Mouse (Mus musculus) liver, postnatal 0 days (tissue): ENCODE results near the gene Anapc13. TPM values are rescaled to one million over a fixed set of nuclear protein-coding genes. Genes with fewer than 3 reads are reported as not detected.

Experiments
- ATAC-seq: fragments of 200-750 bp; cut with Nextera tagmentation; 2 replicates; pipeline ENCODE4 v1.8.0; 2017; ENCODE audit warnings: mild to moderate bottlenecking, moderate library complexity
- DNase-seq: peaks from one replicate; pipeline ENCODE4 v3.0.0-alpha.2; 2016
- H3K27ac ChIP-seq: fragments of 300-500 bp; sonication (generic); 2 replicates; pipeline ENCODE4 v1.5.1; 2014; ENCODE audit warnings: antibody characterized with exemption, moderate library complexity, mild to moderate bottlenecking, low read depth
- H3K27me3 ChIP-seq: fragments of 300-500 bp; sonication (generic); 2 replicates; pipeline ENCODE4 v1.6.1; 2014; ENCODE audit warnings: low read length, control low read depth, mixed read lengths; ENCODE audit not compliant: insufficient read depth
- H3K36me3 ChIP-seq: fragments of 300-500 bp; sonication (generic); replicated peaks from 2 replicates; pipeline ENCODE4 v1.6.1; 2014; ENCODE audit warnings: mild to moderate bottlenecking, control low read depth, low read length, moderate library complexity, mixed read lengths; ENCODE audit not compliant: insufficient read depth
- H3K4me1 ChIP-seq: fragments of 300-500 bp; sonication (generic); 2 replicates; pipeline ENCODE4 v1.6.1; 2014; ENCODE audit warnings: antibody characterized with exemption, mild to moderate bottlenecking, control low read depth; ENCODE audit not compliant: insufficient read depth
- H3K4me2 ChIP-seq: fragments of 300-500 bp; sonication (generic); 2 replicates; pipeline ENCODE4 v1.6.1; 2014; ENCODE audit warnings: low read depth, mild to moderate bottlenecking, low read length, moderate library complexity, mixed read lengths
- H3K4me3 ChIP-seq: fragments of 300-500 bp; sonication (generic); 2 replicates; pipeline ENCODE4 v1.5.1; 2014; ENCODE audit warnings: low read depth, low read length
- H3K9ac ChIP-seq: fragments of 300-500 bp; sonication (generic); replicated peaks from 2 replicates; pipeline ENCODE4 v1.6.1; 2014; ENCODE audit warnings: mild to moderate bottlenecking, moderate library complexity
- H3K9me3 ChIP-seq: fragments of 300-500 bp; sonication (generic); 2 replicates; pipeline ENCODE4 v1.6.1; 2016; ENCODE audit warnings: mild to moderate bottlenecking, control low read depth, low read length, mixed read lengths
- CTCF ChIP-seq: sonication (generic); IDR thresholded peaks from 2 replicates; pipeline ENCODE4 v1.5.1; 2016; ENCODE audit warnings: antibody characterized with exemption, low read depth
- EP300 ChIP-seq: IDR thresholded peaks from 2 replicates; pipeline ENCODE4 v1.6.1; 2016; ENCODE audit warnings: antibody characterized with exemption, low read depth, mild to moderate bottlenecking
- WGBS: fragments of 180-500 bp; shearing (Covaris S2); extraction: QIAGEN DNeasy Blood & Tissue Kit; methylation state at CpG from one replicate; pipeline ENCODE4 v1.1.7; 2014; ENCODE audit not compliant: insufficient replicate concordance; 5-methylcytosine and 5-hydroxymethylcytosine counted together
- polyA plus RNA-seq: library from polyadenylated mRNA; unstranded; fragments of >200 nt; fragmentation: Nextera tagmentation; extraction: Ambion mirVana; gene quantifications from 2 replicates; pipeline ENCODE4 v1.2.1, GENCODE M21; 2015

The Anapc13 gene
- polyA plus RNA-seq, 1 experiment from 2014 or later, result 123 TPM

- H3K9me3 ChIP-seq, result no peaks in the 10 kb centered on the region
- H3K4me3 ChIP-seq, result no peak overlapping the region
- H3K27ac ChIP-seq, result peak overlapping the region; percentile 57; the same call in 1 of the 2 replicates
- no peaks in the 10 kb centered on the region for H3K36me3 ChIP-seq
- H3K9ac ChIP-seq, result no peak overlapping the region
- no peak overlapping the region for H3K4me2 ChIP-seq
- TF ChIP-seq EP300 (no peak), CTCF (no peak)
- no peaks in the 10 kb centered on the region; the same call in 1 of the 2 replicates for H3K4me1 ChIP-seq
- 0 out of 2 replicates have a peak, but pooled peaks cover 6% of the 10 kb centered on the region for H3K27me3 ChIP-seq
- whole genome bisulfite sequencing, result 42% methylated on average over 8 of the region's 8 CpGs
- DNase-seq (no peak), ATAC-seq (no peak)
Measured at GRCm38 (mm10) chr9:102643071-102643485, 17.0 kb downstream of the Anapc13 start.

- DNase-seq (peak; percentile 32), ATAC-seq (no peak)
- Histone ChIP-seq H3K36me3 (no peaks in the 10 kb centered on the region), H3K9ac (no peak overlapping the region), H3K4me1 (no peaks in the 10 kb centered on the region; the same call in 1 of the 2 replicates), H3K9me3 (no peaks in the 10 kb centered on the region), H3K27me3 (0 out of 2 replicates have a peak, but pooled peaks cover 6% of the 10 kb centered on the region), H3K27ac (peak overlapping the region; percentile 57; the same call in 1 of the 2 replicates), H3K4me3 (no peak overlapping the region), H3K4me2 (no peak overlapping the region)
- 31% methylated on average over 10 of the region's 10 CpGs for WGBS
- no peak for TF ChIP-seq EP300
- TF ChIP-seq CTCF, result no peak
Measured at GRCm38 (mm10) chr9:102643486-102644101, 17.5 kb downstream of the Anapc13 start.

- no peak overlapping the region for H3K4me2 ChIP-seq
- H3K4me3 ChIP-seq, result no peak overlapping the region
- no peaks in the 10 kb centered on the region; the same call in 1 of the 2 replicates for H3K4me1 ChIP-seq
- no peaks in the 10 kb centered on the region for H3K9me3 ChIP-seq
- H3K27ac ChIP-seq, result no peak overlapping the region
- TF ChIP-seq EP300, result no peak
- no peak overlapping the region for H3K9ac ChIP-seq
- no peak for DNase-seq
- WGBS, result 64% methylated on average over 3 of the region's 3 CpGs
- H3K36me3 ChIP-seq, result no peaks in the 10 kb centered on the region
- no peak for ATAC-seq
- 0 out of 2 replicates have a peak, but pooled peaks cover 6% of the 10 kb centered on the region for H3K27me3 ChIP-seq
Measured at GRCm38 (mm10) chr9:102645119-102645695, 19.1 kb downstream of the Anapc13 start.

GRCm38 (mm10) chr9:102647010-102647409 lies 20.9 kb downstream of the Anapc13 start:
- no peak for ATAC-seq
- no peak overlapping the region for H3K4me3 ChIP-seq

GRCm38 (mm10) chr9:102649917-102650527 lies 23.9 kb downstream of the Anapc13 start:
- H3K27ac ChIP-seq, result no peak overlapping the region
- peaks cover 3% of the 10 kb centered on the region; the same call in 1 of the 2 replicates for H3K9me3 ChIP-seq
- 75% methylated on average over 17 of the region's 17 CpGs for WGBS
- DNase-seq, result no peak
- TF ChIP-seq CTCF (no peak), EP300 (no peak)
- H3K4me2 ChIP-seq, result no peak overlapping the region
- no peak overlapping the region for H3K9ac ChIP-seq
- no peak overlapping the region for H3K4me3 ChIP-seq
- no peaks in the 10 kb centered on the region for H3K27me3 ChIP-seq
- no peaks in the 10 kb centered on the region for H3K36me3 ChIP-seq
- H3K4me1 ChIP-seq, result no peaks in the 10 kb centered on the region
- ATAC-seq, result peak; percentile 59

More at GRCm38 (mm10) chr9:102647010-102647409, 20.9 kb downstream of the Anapc13 start:
- WGBS, result 72% methylated on average over 6 of the region's 6 CpGs
- H3K27me3 ChIP-seq, result 0 out of 2 replicates have a peak, but pooled peaks cover 6% of the 10 kb centered on the region
- H3K27ac ChIP-seq, result no peak overlapping the region
- H3K9ac ChIP-seq, result no peak overlapping the region
- TF ChIP-seq CTCF, result no peak
- TF ChIP-seq EP300, result no peak
- DNase-seq, result no peak
- H3K4me2 ChIP-seq, result no peak overlapping the region
- H3K9me3 ChIP-seq, result no peaks in the 10 kb centered on the region
- H3K36me3 ChIP-seq, result no peaks in the 10 kb centered on the region
- no peaks in the 10 kb centered on the region; the same call in 1 of the 2 replicates for H3K4me1 ChIP-seq

- H3K9me3 ChIP-seq, result peaks cover 3% of the 10 kb centered on the region; the same call in 1 of the 2 replicates
- no peak overlapping the region for H3K4me3 ChIP-seq
- no peaks in the 10 kb centered on the region for H3K36me3 ChIP-seq
- WGBS, result 50% methylated on average over 7 of the region's 7 CpGs
- H3K27me3 ChIP-seq, result no peaks in the 10 kb centered on the region
- TF ChIP-seq EP300 (no peak), CTCF (no peak)
- no peak for ATAC-seq
- H3K4me1 ChIP-seq, result no peaks in the 10 kb centered on the region
- no peak for DNase-seq
- H3K4me2 ChIP-seq, result no peak overlapping the region
- no peak overlapping the region for H3K9ac ChIP-seq
- H3K27ac ChIP-seq, result no peak overlapping the region
Measured at GRCm38 (mm10) chr9:102650637-102651036, 24.5 kb downstream of the Anapc13 start.
